Mouse (Mus musculus): ENCODE measurements at regions not wholly inside any gene's neighbourhood (a gene's known extent, or its start where the extent isn't known, plus 50 kb on each side); places are given as distances from the start of the nearest gene placed in this dataset.
A peak's percentile ranks its signal among the peaks of the same experiment; 100 is the strongest.

DNA sequence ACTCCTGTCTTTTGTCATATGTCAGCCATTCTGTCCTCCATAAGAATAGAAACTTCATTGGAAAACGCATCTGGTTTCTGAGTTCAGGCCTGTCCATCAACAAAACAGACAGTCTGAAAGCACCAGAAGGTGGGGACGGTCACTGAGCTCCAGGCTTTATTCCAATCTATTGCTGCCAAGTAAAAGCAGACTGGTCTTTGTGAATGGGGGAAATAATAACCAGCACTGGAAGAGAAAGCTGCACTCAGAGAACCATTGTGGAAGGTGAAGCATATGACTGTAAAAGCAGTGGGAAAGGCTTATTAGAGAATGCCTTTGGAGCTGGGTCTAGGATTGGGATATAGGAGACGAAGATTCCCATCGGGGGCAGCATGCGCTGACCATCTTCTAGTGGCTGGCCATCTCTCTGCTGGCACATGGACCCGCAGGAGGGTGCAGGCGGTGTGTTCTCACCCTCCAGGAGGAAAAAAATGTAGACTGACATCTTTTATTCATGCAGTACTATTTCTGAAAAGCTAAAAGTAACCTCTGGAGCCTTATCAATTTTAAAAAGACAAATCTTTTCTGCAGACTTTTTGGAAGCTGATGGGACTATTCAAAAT lies 1638.0 kb downstream of the Car8 start:
- no peak for DNase-seq (ENCODE audit: low read depth, low spot score)

DNA sequence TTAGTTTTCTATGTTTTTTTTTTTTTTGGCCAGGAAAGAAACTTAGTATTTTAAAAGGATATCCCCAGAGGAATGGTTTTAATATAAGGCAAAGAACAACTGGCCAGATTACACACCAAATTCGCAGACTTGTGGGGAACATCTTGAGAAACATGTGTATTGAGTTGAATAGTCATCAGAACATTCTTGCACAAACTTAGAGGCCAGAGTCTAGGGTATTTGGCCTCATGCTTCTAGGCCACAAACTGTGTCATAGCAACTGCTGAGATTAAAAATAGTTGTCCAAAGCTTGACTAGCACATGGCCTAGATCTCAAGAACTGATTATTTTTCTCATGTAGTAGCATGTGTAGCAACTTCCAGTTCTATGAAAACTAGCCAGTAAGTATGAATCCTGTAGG lies 1642.5 kb downstream of the Car8 start:
- DNase-seq (ENCODE audit: low read depth, low spot score) = no peak

DNA sequence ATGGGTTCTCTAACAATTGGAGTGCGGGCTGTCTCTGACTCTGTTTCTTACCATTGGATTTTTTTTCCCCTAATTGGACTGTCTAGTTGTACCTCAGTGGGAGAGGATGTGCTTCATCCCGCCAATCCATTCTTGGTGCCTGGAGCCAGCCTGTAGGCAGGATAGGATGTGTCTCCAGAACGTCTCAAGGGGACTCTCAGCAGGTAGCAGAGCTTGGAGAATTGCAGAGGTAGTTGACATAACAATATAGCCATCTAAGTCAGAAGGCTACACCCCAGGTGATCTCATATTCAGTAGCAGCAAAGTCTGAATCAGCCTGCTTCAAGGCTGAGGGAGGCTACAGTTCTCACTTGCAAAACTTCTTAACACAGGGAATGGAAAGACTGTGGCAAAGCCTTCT lies 1646.0 kb downstream of the Car8 start:
- DNase-seq (ENCODE audit: low read depth, low spot score) = peak; percentile 91

DNA sequence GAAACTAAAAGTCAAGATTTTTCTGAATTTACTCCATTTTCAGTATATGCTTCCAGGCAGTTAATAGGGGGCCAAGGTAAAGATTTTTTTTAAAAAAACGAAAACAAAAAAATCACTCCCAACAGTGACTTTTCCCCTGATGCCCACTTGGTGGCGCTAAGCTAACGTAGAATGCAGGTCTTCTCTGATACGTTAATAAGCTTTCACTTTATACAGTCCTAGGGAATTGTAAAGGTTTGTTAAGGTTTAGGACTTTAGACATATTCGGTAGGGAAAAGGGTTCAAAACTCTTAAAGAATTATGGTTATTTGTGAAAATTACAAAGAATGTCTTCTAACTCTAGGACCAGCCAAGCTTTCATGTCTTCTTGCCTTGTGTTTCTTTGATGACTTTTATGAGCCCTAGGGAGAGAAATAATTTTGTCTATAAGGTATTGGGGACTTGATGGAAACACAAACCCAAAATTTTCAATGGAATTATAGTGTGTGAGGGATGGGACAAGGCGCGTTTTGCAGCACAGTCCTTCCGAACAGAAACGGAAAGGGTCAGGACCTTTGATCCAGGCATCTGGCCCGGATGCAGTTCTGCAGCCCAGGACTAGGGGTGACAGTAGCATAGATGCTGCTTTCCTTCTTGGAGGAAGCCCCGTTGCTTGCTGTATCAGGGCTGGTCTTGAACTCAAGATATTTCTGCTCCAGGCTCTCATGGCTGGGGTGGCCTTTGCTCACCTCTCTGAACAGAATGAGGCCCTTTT lies 1677.1 kb downstream of the Car8 start:
- DNase-seq (ENCODE audit: low read depth, low spot score) = peak; percentile 35

DNA sequence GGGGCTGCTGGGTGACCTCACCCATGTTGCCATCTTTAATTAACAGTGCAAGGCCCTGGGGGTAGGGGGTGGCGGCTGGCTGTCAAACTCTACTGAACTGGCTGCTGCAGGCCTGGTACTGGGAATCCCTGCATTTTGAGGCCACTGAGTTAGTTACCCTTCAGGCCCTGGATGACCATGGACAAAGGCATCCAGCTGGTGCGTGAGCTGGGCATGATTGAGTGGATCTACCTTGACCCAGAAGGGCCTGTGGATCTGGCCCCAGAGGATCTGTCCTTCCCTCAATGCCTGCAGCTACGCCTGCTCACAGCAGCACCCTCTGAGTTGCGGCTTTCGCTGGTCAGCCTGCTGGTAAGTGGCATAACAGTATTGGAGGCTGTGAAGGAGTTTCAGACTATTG lies 1699.2 kb downstream of the Car8 start:
- DNase-seq (ENCODE audit: low read depth, low spot score) = no peak

DNA sequence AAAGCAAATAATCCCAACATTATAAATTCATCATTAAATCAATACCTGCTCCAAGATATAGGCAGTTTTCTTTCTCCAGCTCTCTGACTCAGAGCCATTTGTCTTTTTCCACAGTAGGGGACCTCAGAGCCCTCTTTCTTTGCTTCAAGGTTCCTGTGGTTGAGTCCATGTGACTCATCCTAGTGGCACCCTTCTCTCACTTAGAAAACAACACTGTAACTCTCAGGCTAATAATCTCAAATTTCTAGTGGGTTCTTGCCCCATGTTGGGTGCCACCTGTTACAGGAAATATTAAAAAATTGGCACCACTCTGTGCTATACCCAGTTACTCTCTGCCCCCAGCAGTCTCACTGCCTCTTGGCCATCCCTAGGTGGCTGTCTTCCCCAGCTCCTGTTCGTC lies 1706.4 kb downstream of the Car8 start:
- no peak for DNase-seq (ENCODE audit: low read depth, low spot score)

DNA sequence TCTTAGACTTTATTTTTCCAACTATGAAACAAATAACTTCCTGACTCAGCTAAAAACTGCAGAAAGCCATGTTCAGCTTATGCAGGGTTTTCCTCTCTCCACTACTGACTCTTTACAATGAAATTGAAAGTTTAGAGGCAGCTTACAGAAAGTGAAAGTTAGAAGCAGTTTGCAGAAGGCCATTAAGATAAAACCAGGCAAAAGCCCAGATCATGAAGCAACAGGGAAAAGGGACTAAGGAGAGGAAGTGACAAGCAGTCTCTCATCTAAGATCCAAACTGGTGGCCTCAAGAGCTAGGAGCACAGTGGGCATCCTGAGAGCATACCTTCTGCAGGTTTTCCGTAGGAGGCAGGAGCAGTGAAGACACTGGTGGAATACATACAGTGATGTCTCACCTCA lies 1721.2 kb downstream of the Car8 start:
- DNase-seq (ENCODE audit: low read depth, low spot score) = no peak

DNA sequence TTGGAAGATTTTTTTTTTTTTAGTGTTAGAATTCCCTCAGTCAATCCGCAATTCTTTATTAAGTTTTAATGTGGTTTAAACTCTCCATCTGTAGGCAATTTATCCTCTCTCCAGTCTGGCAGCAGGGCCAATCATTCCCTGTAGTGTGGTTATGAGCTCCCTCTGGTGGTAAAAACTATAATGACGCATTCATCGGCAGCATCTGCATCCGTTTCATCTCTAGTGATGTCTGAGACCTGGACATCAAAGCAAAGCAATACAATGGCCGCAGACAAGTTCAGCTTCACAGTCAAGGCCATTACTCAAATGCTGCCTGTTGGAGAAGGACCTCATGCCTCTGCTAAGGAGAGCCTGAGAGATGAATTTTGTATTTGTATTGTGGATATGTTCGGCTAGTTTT lies 1721.7 kb upstream of the Impad1 start:
- peak; percentile 77 for DNase-seq (ENCODE audit: low read depth, low spot score)

DNA sequence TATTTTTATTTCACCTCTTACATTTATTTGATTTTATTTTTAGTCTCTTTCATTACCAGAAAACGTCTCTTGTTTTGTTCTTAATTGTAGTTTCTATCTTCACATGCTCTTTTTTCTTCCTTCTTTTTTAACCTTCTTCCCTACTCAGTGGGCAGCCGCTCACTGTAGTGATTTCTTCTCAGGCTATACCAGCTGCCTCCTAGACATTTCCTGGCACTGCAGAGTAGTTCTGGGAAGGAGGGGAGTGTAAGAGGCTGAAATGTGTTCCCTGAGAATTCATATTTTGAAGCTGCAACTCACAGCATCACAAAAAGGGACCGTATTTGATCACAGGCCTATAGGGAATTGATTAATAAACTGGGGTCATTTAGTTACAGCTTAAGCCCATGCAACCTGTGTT lies 1720.5 kb upstream of the Impad1 start:
- no peak for DNase-seq (ENCODE audit: low read depth, low spot score)

DNA sequence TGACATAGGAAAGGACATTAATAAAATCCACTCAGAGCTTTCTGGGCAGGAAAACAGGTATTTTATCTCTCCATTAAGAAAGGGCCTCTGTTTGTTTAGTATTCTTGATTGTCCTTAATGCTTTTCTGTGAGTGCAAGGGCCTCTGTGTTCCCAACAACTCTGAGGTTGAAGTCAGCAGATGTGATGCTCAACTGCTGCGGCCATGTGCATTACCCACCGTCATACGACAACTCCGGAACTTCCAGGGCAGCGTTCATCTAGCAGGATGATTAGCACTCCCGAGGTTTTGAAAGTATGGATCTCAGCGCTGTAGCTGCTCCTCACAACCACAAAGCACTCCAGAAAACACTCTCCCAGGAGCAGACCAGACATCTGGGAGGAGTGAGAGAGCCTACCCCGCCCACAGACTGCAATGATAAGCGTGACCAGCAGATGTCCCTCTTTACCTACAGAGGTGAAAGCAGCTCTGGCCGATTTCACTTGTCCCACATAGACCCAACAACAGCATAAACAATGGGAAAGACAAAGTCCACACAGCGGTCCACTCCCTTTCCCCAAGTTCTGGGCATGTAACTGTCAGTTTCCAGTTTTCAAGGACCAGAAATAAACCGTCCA lies 1719.7 kb upstream of the Impad1 start:
- peak; percentile 79 for DNase-seq (ENCODE audit: low read depth, low spot score)

DNA sequence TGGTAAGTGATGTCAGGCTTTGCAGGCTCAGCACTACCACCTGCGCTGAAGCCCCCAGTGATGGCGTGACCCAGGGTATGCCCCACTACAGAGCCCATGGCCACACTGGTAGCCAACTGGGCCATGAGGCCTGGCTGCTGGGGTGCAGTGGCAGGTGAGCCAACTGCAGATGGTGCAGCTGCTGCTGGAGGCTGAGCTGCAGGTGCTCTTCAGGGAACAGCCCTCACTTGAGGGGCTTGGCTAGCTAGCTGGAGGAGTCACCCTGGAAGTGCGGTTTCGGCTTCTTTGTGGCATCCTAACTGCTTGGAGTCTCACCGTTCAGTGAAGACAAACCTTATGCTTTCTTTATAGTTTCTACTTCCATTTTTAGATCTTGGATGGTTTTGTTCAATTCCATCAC lies 1714.9 kb upstream of the Impad1 start:
- no peak for DNase-seq (ENCODE audit: low read depth, low spot score)

Data from R1 (cell line).